Mouse (Mus musculus) mature B cell (primary cell): ENCODE measurements around the gene Isl1.

Source experiments
- in situ Hi-C: fragments of 300-500 bp; cut with MboI; formaldehyde crosslinking; loops from 2 replicates; pipeline ENCODE4 v1.14.3; 2019

The Isl1 gene

GRCm38 (mm10) chr13:116309584-116310462, at the start of gene Isl1:
Isl1 (minus strand) TSS chr13:116309689.
- in situ Hi-C loops = no loop called here

DNA sequence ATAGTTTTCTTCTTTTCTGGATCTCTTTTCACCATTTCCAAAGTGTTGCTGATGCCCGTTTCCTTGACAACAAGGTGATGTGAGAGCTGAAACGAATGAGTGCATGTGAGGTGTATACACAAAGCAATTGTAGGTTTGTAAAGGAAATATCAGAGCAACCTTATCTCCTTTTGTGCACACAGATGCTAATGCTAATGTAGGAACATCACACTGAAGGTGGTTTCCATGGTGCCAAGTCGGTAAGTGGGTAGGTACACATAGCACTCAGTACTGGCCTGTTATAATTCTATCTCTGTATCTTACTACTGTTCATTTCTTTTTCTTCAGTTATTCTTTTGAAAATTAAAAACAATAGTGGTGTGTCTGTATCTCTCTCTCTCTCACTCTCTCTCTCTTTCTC, 26.3 kb upstream of the Isl1 start:
- in situ Hi-C loops = no loop called here

DNA sequence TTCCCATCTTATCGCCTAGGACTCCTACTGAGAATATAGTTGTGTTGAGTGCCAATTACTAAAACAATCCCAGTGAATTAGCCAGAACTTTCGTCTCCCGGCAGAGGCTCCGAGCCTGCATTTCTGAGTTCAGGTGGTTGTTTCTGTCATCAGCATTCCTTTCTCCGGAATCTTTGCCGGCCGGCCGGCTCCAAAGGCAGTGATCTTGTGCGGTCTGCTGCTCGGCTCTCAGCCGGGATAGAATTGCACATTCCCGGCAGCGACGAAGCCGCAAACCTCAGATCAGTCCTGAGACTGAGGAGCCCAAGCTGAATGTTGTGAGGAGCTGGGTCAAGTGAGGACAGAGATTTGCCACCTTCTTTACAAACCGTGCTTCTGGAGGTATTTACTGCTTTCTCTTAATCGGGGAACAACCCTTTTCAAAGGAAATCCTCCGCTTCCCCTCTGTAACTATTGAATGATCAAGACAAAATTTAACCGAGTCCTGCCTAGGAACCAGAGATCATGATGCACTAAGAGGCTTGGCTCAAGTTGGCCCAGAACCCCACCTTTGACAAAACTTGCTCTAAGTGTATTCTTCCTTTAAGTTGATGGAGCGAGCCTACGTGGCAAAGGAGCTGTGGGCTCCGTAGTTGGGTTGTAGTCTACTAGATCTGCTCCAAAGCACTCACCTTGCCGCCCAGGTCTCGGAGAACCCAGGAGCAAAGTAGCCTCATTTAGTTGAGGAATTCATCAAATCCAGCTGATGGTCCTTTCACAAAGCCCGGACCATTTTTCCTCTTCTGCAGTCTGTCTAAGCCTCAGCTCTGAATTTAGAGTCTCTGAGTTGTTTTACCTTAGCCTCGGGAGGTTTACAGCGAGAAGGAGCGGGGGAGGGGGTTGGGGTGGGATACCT, 4.4 kb upstream of the Isl1 start:
- in situ Hi-C loops = no loop called here

- in situ Hi-C loops = no loop called here
Measured at GRCm38 (mm10) chr13:116311871-116312720, 2.6 kb upstream of the Isl1 start.

DNA sequence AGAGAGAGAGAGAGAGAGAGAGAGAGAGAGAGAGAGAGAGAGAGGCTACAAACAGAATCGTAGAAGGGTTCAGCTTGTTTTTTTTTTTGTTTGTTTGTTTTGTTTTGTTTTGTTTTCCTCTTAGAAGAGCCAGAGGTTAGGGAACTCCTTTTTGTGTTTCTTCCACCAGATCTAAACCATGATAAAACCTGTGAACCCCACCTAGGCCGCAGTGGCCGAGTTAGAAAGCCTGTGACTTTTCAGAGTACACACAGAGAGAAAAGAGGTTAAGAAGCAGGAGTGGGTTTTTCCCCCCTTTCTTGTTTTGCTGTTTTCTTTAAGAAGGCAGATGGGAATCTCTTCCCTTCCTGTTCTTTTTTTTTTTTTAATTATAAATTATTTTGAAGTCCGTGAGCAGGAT, 1.5 kb upstream of the Isl1 start:
- in situ Hi-C loops = no loop called here

GRCm38 (mm10) chr13:116310463-116310765, 925 bp upstream of the Isl1 start:
- in situ Hi-C loops = no loop called here

DNA sequence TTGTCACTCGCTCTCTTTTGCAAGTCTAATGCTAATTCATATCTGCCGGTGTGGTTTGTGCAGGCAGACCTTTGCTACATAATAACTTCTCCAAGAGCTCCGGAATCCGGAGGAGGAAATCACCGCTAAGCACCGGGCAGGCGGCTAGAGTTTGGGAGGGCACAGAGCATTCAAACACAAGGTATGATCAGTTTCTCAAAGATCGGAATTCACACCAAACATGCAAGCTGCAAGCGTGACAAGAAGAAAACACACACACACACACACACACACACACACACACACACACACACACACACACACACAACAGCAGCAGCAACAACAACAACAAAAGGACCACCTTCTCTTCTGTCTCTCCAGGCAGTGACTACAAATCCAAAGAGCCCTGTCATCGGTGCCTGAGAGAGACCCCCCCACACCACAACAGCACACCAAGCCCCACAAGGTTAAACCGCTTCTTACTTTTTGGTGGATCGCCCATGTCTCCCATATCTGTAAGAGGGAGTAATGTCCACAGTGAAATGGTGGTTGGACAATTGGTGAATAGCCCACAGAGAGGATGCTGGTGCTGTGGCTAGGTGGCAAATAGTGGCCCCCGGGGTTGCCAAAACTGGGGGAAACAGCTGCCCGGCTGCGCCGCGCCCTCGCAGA, 431 bp downstream of the Isl1 start:
- in situ Hi-C loops = no loop called here

DNA sequence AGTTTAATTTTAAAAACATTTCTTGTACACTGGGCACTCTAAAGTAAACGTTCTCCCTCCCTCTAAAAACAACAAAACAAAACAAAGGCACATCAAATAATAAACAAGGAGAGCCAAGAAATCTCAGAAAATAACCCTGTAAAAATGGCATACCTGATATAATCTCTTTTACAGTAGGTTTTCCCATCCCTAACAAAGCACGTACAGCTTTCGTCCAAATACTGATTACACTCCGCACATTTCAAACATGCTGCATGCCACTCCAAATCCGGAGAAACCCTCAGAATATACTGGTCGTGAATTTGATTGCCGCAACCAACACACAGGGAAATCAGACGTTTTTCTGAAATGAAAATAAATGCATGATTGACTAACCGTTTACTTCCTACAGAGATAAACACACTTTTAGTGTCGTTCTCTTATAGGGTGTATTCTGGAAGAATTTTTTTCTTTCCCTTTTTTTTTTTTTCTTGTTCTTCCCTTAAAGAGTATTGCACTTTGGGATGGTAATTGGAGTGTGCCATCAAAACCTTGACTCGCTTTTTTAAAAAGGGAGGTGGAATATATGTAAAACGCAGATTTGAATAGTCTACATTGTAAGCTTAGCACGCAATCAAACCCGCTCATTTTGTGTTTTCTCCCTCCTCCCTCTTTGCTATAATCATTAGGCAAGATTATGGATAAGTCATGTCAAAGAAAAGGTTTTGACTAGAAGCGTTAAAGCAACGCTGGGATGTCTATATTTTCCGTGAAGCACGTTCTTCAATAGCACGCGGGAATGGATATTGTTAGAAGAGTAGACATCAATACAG, 1.2 kb downstream of the Isl1 start:
- in situ Hi-C loops = no loop called here

GRCm38 (mm10) chr13:116306591-116306990, 2.9 kb downstream of the Isl1 start:
- in situ Hi-C loops = no loop called here

DNA sequence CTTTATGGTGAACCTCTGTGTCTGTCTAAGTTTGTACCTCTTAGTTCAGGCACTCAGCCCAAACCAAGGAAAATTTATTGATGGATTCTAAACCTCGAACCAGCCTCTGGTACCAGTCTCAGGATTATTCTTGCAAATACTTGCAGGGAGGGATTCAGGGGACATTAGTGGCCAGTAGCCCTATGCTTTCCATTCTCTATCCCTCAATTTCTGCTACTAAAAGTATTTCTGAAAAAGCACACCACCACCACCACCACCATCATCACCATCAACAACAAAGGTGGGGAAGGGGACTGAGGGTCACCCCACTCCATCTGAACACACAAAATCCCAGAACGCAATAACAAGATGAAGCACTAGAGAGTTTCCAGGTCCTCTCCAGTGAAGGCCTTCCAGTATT, 3.8 kb downstream of the Isl1 start:
- in situ Hi-C loops = no loop called here

- in situ Hi-C loops = no loop called here
Measured at GRCm38 (mm10) chr13:116304713-116305470, 4.6 kb downstream of the Isl1 start.

- in situ Hi-C loops = no loop called here
Measured at GRCm38 (mm10) chr13:116303766-116304165, 5.7 kb downstream of the Isl1 start.

DNA sequence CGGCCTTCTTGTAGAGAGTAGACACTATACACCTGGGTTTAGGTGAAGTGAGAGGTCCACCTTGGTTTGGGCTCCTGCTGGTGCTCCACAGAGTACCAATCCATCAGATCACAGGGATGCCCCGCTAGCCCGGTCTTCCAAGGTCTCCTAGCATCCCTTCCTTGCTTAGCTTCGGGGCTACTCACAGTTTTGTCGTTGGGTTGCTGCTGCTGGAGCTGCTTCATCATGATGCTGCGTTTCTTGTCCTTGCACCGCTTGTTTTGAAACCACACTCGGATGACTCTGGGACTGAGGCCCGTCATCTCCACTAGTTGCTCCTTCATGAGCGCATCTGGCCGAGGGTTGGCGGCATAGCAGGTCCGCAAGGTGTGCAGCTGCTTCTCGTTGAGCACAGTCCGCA, 6.6 kb downstream of the Isl1 start:
- in situ Hi-C loops = no loop called here

DNA sequence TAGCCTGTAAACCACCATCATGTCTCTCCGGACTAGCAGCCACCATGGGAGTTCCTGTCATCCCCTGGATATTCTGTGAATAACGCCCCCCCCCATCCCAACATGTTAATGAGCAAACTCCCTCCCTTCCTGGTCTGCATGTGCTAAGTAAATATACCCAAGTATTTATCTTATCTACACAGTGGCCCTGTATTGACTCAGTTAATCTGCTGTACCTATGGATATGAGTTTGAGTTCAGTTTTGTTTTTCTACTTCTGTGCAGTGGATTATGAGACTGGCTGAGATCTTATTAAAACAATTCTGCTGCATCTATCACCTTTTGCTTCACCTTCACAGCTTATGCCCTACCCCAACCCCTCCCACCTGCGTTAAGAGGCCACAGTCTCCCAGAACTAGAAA, 7.8 kb downstream of the Isl1 start:
- in situ Hi-C loops = no loop called here

GRCm38 (mm10) chr13:116299241-116299640, 10.2 kb downstream of the Isl1 start:
- in situ Hi-C loops = no loop called here

DNA sequence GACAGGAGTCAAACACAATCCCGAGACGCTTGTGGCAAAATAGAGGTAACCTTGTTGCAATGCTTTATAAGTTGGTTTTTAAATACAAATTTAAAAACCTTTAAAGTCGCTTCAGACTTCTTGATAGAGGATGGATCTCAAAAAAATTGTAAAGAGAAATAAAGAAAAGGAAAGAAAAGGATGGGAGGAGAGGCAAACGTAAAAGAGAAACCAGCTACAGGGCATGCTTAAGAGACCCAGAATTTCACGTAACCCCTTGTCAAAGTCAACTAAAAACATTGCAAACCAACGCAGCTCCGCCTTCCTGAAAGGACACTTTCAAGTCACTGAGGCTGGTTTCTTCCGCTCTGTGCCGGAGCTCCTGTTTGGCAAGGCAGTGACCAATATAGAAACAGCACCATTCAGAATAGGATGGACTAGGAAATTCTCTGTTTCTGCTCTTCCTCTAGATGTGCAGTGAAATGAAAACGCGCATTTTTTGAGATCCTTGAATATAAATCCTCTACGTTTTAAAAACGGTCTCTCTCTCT, 10.8 kb downstream of the Isl1 start:
- in situ Hi-C loops = no loop called here

DNA sequence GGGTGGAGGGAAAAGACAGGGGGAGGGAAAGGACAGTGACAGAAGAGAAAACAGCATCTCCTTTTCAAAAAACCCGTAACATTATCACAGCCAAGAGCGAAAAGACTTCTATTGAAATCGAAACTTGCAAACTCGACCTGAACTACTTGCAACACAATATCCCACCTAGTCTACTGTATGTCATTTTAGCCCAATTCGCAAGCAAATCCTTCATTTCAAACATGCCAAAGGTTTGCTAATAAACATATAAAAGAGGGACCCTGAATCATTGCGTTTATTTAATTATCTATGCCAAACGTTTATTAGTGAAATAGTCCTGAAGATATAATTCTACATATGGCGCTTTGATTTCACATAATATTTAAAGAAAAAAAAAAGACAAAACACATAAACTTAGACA, 11.5 kb downstream of the Isl1 start:
- in situ Hi-C loops = no loop called here

- in situ Hi-C loops = no loop called here
Measured at GRCm38 (mm10) chr13:116297048-116297811, 12.3 kb downstream of the Isl1 start.

DNA sequence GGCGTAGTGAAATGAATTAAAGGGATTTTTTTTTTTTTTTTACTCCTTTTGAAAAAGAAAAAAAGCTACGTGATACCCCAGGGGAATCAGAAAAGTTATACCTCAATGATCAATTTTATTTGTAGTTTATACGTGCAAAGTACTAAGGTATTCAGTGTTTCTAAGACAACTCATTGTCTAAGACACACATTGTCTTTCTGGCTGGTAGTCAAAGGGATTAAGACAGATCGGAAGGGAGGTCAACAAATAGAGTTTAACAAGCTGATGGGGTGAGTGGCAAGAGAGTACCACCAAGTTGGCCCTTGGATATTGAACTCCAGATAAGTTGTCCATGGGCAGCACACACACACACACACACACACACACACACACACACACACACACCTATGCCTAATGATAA, 14.1 kb downstream of the Isl1 start:
- in situ Hi-C loops = no loop called here
